Mouse (Mus musculus) neural tube, embryonic 14.5 days (tissue): ENCODE data around the gene Catsperg2. TPM values are rescaled to one million over a fixed set of nuclear protein-coding genes. Genes with fewer than 3 reads are reported as not detected.
"Not testable (repeated sequence)": the region's sequence is repeated elsewhere in the genome, so short reads cannot be mapped to it uniquely, and the experiment has no call there.

ENCODE experiments used
- ATAC-seq: fragments of 200-750 bp; cut with Nextera tagmentation; 2 replicates; pipeline ENCODE4 v1.8.0; 2017; ENCODE audit warnings: low read depth, mild to moderate bottlenecking, moderate TSS enrichment, moderate library complexity
- H3K27ac ChIP-seq: fragments of 300-500 bp; sonication (generic); 2 replicates; pipeline ENCODE4 v1.5.1; 2014; ENCODE audit warnings: low read depth, mild to moderate bottlenecking, control low read depth, low read length, moderate library complexity, mixed read lengths
- H3K27me3 ChIP-seq: fragments of 300-500 bp; sonication (generic); 2 replicates; pipeline ENCODE4 v1.6.1; 2014; ENCODE audit warnings: low read length; ENCODE audit not compliant: control insufficient read depth, insufficient read depth
- H3K36me3 ChIP-seq: fragments of 300-500 bp; sonication (generic); 2 replicates; pipeline ENCODE4 v1.6.1; 2014; ENCODE audit warnings: low read length, mixed read lengths; ENCODE audit not compliant: control insufficient read depth, insufficient read depth
- H3K4me1 ChIP-seq: fragments of 300-500 bp; sonication (generic); 2 replicates; pipeline ENCODE4 v1.6.1; 2014; ENCODE audit warnings: low read length; ENCODE audit not compliant: control insufficient read depth, insufficient read depth
- H3K4me2 ChIP-seq: fragments of 300-500 bp; sonication (generic); 2 replicates; pipeline ENCODE4 v1.6.1; 2014; ENCODE audit warnings: mild to moderate bottlenecking, low read depth, low read length, control low read depth
- H3K4me3 ChIP-seq: fragments of 300-500 bp; sonication (generic); 2 replicates; pipeline ENCODE4 v1.5.1; 2014; ENCODE audit warnings: low read depth, low read length, control low read depth, mixed read lengths
- H3K9ac ChIP-seq: fragments of 300-500 bp; sonication (generic); replicated peaks from 2 replicates; pipeline ENCODE4 v1.6.1; 2014; ENCODE audit warnings: low read depth, mild to moderate bottlenecking, control low read depth, low read length, mixed read lengths
- H3K9me3 ChIP-seq: fragments of 300-500 bp; sonication (generic); 2 replicates; pipeline ENCODE4 v1.6.1; 2016; ENCODE audit warnings: low read length; ENCODE audit not compliant: control insufficient read depth
- WGBS: fragments of 180-500 bp; shearing (Covaris S2); extraction: QIAGEN DNeasy Blood & Tissue Kit; methylation state at CpG from one replicate; pipeline ENCODE4 v1.1.7; 2014; 5-methylcytosine and 5-hydroxymethylcytosine counted together
- polyA plus RNA-seq: library from polyadenylated mRNA; unstranded; fragments of >200 nt; fragmentation: Nextera tagmentation; extraction: Ambion mirVana; gene quantifications from 2 replicates; pipeline ENCODE4 v1.2.1, GENCODE M21; 2014

Catsperg2 gene
- 0.18 and 0.19 TPM in 2 replicates for polyA plus RNA-seq

GRCm38 (mm10) chr7:29726860-29727259 is at the start of gene Catsperg2:
Catsperg2 (minus strand) TSS chr7:29727032.
- H3K4me2 ChIP-seq, H3K4me1 ChIP-seq, H3K27me3 ChIP-seq, H3K36me3 ChIP-seq, H3K27ac ChIP-seq, H3K9me3 ChIP-seq, H3K4me3 ChIP-seq, H3K9ac ChIP-seq: not testable (repeated sequence)
- 55% methylated on average over 11 of the region's 11 CpGs for WGBS
- peak; percentile 61; the same call in 1 of the 2 replicates for ATAC-seq

GRCm38 (mm10) chr7:29776568-29776967 is 49.7 kb upstream of the Catsperg2 start:
- Histone ChIP-seq H3K27ac (no peak overlapping the region), H3K4me3 (no peak overlapping the region), H3K4me2 (no peak overlapping the region), H3K9ac (no peak overlapping the region), H3K9me3 (no peaks in the 10 kb centered on the region), H3K36me3 (peaks cover 52% of the 10 kb centered on the region), H3K27me3 (no peaks in the 10 kb centered on the region), H3K4me1 (no peaks in the 10 kb centered on the region)
- no peak for ATAC-seq
- WGBS: 97% methylated on average over 19 of the region's 19 CpGs

- Histone ChIP-seq H3K9ac (no peak overlapping the region), H3K9me3 (no peaks in the 10 kb centered on the region), H3K4me2 (no peak overlapping the region), H3K27me3 (no peaks in the 10 kb centered on the region), H3K27ac (no peak overlapping the region), H3K4me3 (no peak overlapping the region), H3K4me1 (peaks cover 2% of the 10 kb centered on the region), H3K36me3 (peaks cover 52% of the 10 kb centered on the region)
- 91% methylated on average over 3 of the region's 3 CpGs for WGBS
- no peak for ATAC-seq
These were observed 47.5 kb upstream of the Catsperg2 start for GRCm38 (mm10) chr7:29774371-29774770.

- Histone ChIP-seq H3K4me3 (no peak overlapping the region), H3K36me3 (peaks cover 45% of the 10 kb centered on the region), H3K9ac (no peak overlapping the region), H3K27ac (no peak overlapping the region), H3K9me3 (no peaks in the 10 kb centered on the region), H3K4me2 (no peak overlapping the region), H3K27me3 (no peaks in the 10 kb centered on the region), H3K4me1 (peaks cover 6% of the 10 kb centered on the region)
- 89% methylated on average over 7 of the region's 7 CpGs for WGBS
- no peak for ATAC-seq
These were observed 46.7 kb upstream of the Catsperg2 start for GRCm38 (mm10) chr7:29773503-29773902.

GRCm38 (mm10) chr7:29768980-29769379 is 42.1 kb upstream of the Catsperg2 start:
- peak overlapping the region; percentile 58 for H3K9ac ChIP-seq
- H3K4me2 ChIP-seq: peak overlapping the region; percentile 72
- H3K4me3 ChIP-seq: peak overlapping the region; percentile 57
- ATAC-seq: no peak
- H3K4me1 ChIP-seq: peaks cover 12% of the 10 kb centered on the region
- no peaks in the 10 kb centered on the region for H3K27me3 ChIP-seq
- H3K27ac ChIP-seq: no peak overlapping the region
- no peaks in the 10 kb centered on the region for H3K9me3 ChIP-seq
- H3K36me3 ChIP-seq: peaks cover 9% of the 10 kb centered on the region; the same call in 1 of the 2 replicates
- WGBS: 9% methylated on average over 10 of the region's 10 CpGs

GRCm38 (mm10) chr7:29768090-29768900 is 41.5 kb upstream of the Catsperg2 start, which contains the start of gene Zfp84:
Zfp84 (plus strand) TSS chr7:29768552.
- Histone ChIP-seq H3K36me3 (peaks cover 3% of the 10 kb centered on the region; the same call in 1 of the 2 replicates), H3K4me1 (peaks cover 12% of the 10 kb centered on the region), H3K27me3 (no peaks in the 10 kb centered on the region), H3K9me3 (no peaks in the 10 kb centered on the region), H3K27ac (peak within 1 kb of the TSS; percentile 76; the same call in 1 of the 2 replicates), H3K4me3 (peak within 1 kb of the TSS; percentile 57), H3K4me2 (peak within 1 kb of the TSS; percentile 72), H3K9ac (peak within 1 kb of the TSS; percentile 64)
- WGBS: under 1% methylated on average over 32 of the region's 32 CpGs
- ATAC-seq: peak; percentile 94

GRCm38 (mm10) chr7:29767058-29767686 is 40.3 kb upstream of the Catsperg2 start:
- peak overlapping the region; percentile 72 for H3K4me2 ChIP-seq
- 2% methylated on average over 15 of the region's 15 CpGs for WGBS
- ATAC-seq: peak; percentile 56
- peaks cover 12% of the 10 kb centered on the region for H3K4me1 ChIP-seq
- no peaks in the 10 kb centered on the region for H3K9me3 ChIP-seq
- H3K4me3 ChIP-seq: peak overlapping the region; percentile 57
- H3K27ac ChIP-seq: peak overlapping the region; percentile 67
- no peaks in the 10 kb centered on the region for H3K27me3 ChIP-seq
- no peaks in the 10 kb centered on the region; the same call in 1 of the 2 replicates for H3K36me3 ChIP-seq
- H3K9ac ChIP-seq: peak overlapping the region; percentile 64

GRCm38 (mm10) chr7:29764702-29765101 is 37.9 kb upstream of the Catsperg2 start:
- Histone ChIP-seq H3K36me3 (no peaks in the 10 kb centered on the region), H3K4me1 (peaks cover 12% of the 10 kb centered on the region), H3K9me3 (no peaks in the 10 kb centered on the region), H3K27ac (no peak overlapping the region), H3K4me2 (no peak overlapping the region), H3K27me3 (no peaks in the 10 kb centered on the region), H3K9ac (no peak overlapping the region), H3K4me3 (no peak overlapping the region)
- no peak for ATAC-seq
- WGBS: 72% methylated on average over 7 of the region's 7 CpGs

GRCm38 (mm10) chr7:29760476-29760875 is 33.6 kb upstream of the Catsperg2 start:
- Histone ChIP-seq H3K27me3 (no peaks in the 10 kb centered on the region), H3K36me3 (no peaks in the 10 kb centered on the region), H3K9me3 (no peaks in the 10 kb centered on the region), H3K9ac (no peak overlapping the region), H3K27ac (no peak overlapping the region), H3K4me2 (no peak overlapping the region), H3K4me1 (no peaks in the 10 kb centered on the region), H3K4me3 (no peak overlapping the region)
- ATAC-seq: no peak
- WGBS: 84% methylated on average over 5 of the region's 5 CpGs
